Mouse (Mus musculus): ENCODE measurements around the gene Podn.

DNA sequence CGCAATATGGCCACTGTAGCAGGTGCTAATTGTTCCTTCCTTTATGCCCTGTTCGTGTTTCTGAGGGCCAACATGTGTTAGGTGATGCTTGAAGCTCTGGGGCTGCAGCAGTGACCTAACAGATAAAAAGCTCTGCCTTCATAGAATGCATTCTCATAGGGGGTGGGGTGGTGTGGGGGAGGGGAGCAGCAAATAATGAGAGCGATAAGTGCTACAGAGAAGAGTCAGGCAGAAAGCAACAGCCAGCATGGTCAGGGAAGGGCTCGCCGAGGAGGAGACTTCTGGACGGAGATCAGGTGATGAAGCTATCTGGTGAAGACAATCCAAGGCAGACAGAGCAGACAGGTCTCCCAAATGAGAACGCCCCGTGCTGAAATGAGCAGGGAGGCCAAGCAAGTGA, 43.6 kb downstream of the Podn start:
- TF ChIP-seq EP300 (IDR thresholded peaks at IDR 0.05; ENCODE audit: low read depth) (no peak), CTCF (IDR thresholded peaks at IDR 0.05; ENCODE audit: low read depth) (no peak)

All from liver, embryonic 14.5 days (tissue).